Mouse (Mus musculus) thymus, adult 2 months (tissue): Measurements from ENCODE around the gene Rae1. TPM values are rescaled to one million over a fixed set of nuclear protein-coding genes. Genes with fewer than 3 reads are reported as not detected.
A peak's percentile ranks its signal among the peaks of the same experiment; 100 is the strongest.

Experiments used
- DNase-seq: peaks from one replicate; pipeline ENCODE4 v3.0.0; 2021
- H3K27ac ChIP-seq: fragments of 200-500 bp; 2 replicates; pipeline ENCODE4 v1.5.1; 2012; ENCODE audit warnings: low read length, control low read depth; ENCODE audit not compliant: control insufficient read depth, insufficient read depth
- H3K27me3 ChIP-seq: fragments of 200-500 bp; 2 replicates; pipeline ENCODE4 v1.6.1; 2012; ENCODE audit warnings: mild to moderate bottlenecking, low read length, moderate library complexity, mixed read lengths; ENCODE audit not compliant: control insufficient read depth, insufficient read depth
- H3K36me3 ChIP-seq: fragments of 200-500 bp; 2 replicates; pipeline ENCODE4 v1.6.1; 2012; ENCODE audit warnings: mild to moderate bottlenecking, low read length, moderate library complexity; ENCODE audit not compliant: control insufficient read depth, insufficient read depth
- H3K4me1 ChIP-seq: fragments of 200-500 bp; replicated peaks from 2 replicates; pipeline ENCODE4 v1.6.1; 2012; ENCODE audit warnings: low read length; ENCODE audit not compliant: control insufficient read depth, insufficient read depth
- H3K4me3 ChIP-seq: fragments of 200-500 bp; 2 replicates; pipeline ENCODE4 v1.5.1; 2012; ENCODE audit warnings: mild to moderate bottlenecking, low read length, control low read depth, moderate library complexity; ENCODE audit not compliant: control insufficient read depth, insufficient read depth
- CTCF ChIP-seq: fragments of 200-500 bp; IDR thresholded peaks from 2 replicates; pipeline ENCODE4 v1.5.1; 2012; ENCODE audit warnings: mild to moderate bottlenecking, control low read depth, low read length, moderate library complexity, borderline replicate concordance; ENCODE audit not compliant: control insufficient read depth, poor library complexity, insufficient read depth; ENCODE audit errors: extremely low read depth
- POLR2A ChIP-seq: fragments of 200-500 bp; IDR thresholded peaks from 2 replicates; pipeline ENCODE4 v1.6.1; 2012; ENCODE audit warnings: mild to moderate bottlenecking, low read length, control low read depth, moderate library complexity; ENCODE audit not compliant: control insufficient read depth, poor library complexity, insufficient read depth; ENCODE audit errors: extremely low read depth
- WGBS: fragments of 180-500 bp; shearing (Covaris S2); methylation state at CpG from one replicate; pipeline ENCODE4 v1.1.7; 2018; 5-methylcytosine and 5-hydroxymethylcytosine counted together
- polyA plus RNA-seq: library from polyadenylated mRNA; depleted of rRNA; stranded (reverse); fragments of >200 nt; gene quantifications from 2 replicates; pipeline ENCODE4 v1.2.3, GENCODE M21; 2012

Rae1 gene
- polyA plus RNA-seq, 1 experiment = 111 TPM

GRCm38 (mm10) chr2:173019790-173020189, 19.9 kb downstream of the Rae1 start:
- peak overlapping the region; percentile 13; the same call in 1 of the 2 replicates for H3K27ac ChIP-seq
- peak overlapping the region; percentile 38 for H3K4me3 ChIP-seq
- no peak for TF ChIP-seq CTCF
- no peak for TF ChIP-seq POLR2A
- peaks cover 9% of the 10 kb centered on the region; the same call in 1 of the 2 replicates for H3K36me3 ChIP-seq
- H3K27me3 ChIP-seq = no peaks in the 10 kb centered on the region
- WGBS = under 1% methylated on average over 29 of the region's 29 CpGs
- DNase-seq = peak; percentile 97
- H3K4me1 ChIP-seq = peaks cover 49% of the 10 kb centered on the region

GRCm38 (mm10) chr2:173020430-173020829, 20.5 kb downstream of the Rae1 start, which contains the start of gene Rbm38:
Rbm38 (plus strand) TSS chr2:173020498.
- Histone ChIP-seq H3K27ac (peak within 1 kb of the TSS; percentile 13; the same call in 1 of the 2 replicates), H3K4me3 (peak within 1 kb of the TSS; percentile 38), H3K36me3 (peaks cover 14% of the 10 kb centered on the region; the same call in 1 of the 2 replicates), H3K27me3 (no peaks in the 10 kb centered on the region), H3K4me1 (peaks cover 55% of the 10 kb centered on the region)
- WGBS = 72% methylated on average over 11 of the region's 11 CpGs
- no peak for DNase-seq
- no peak for TF ChIP-seq CTCF
- no peak for TF ChIP-seq POLR2A

GRCm38 (mm10) chr2:173021633-173022055, 21.7 kb downstream of the Rae1 start:
- peak overlapping the region; percentile 72 for H3K4me3 ChIP-seq
- TF ChIP-seq CTCF (no peak), POLR2A (peak; percentile 97)
- peaks cover 20% of the 10 kb centered on the region; the same call in 1 of the 2 replicates for H3K36me3 ChIP-seq
- peaks cover 67% of the 10 kb centered on the region for H3K4me1 ChIP-seq
- no peak overlapping the region for H3K27ac ChIP-seq
- WGBS = under 1% methylated on average over 54 of the region's 54 CpGs
- DNase-seq = peak; percentile 96
- no peaks in the 10 kb centered on the region for H3K27me3 ChIP-seq

- peaks cover 22% of the 10 kb centered on the region for H3K36me3 ChIP-seq
- H3K27me3 ChIP-seq = no peaks in the 10 kb centered on the region
- peak overlapping the region; percentile 72 for H3K4me3 ChIP-seq
- peak; percentile 66 for DNase-seq
- TF ChIP-seq POLR2A = no peak
- no peak for TF ChIP-seq CTCF
- peak overlapping the region; percentile 64 for H3K27ac ChIP-seq
- peaks cover 73% of the 10 kb centered on the region for H3K4me1 ChIP-seq
- under 1% methylated on average over 49 of the region's 51 CpGs for WGBS
These were observed 22.3 kb downstream of the Rae1 start for GRCm38 (mm10) chr2:173022056-173022681.

GRCm38 (mm10) chr2:173022813-173023212, 22.9 kb downstream of the Rae1 start:
- 6% methylated on average over 10 of the region's 10 CpGs for WGBS
- peak; percentile 31 for DNase-seq
- peaks cover 78% of the 10 kb centered on the region for H3K4me1 ChIP-seq
- H3K27me3 ChIP-seq = no peaks in the 10 kb centered on the region
- peaks cover 29% of the 10 kb centered on the region for H3K36me3 ChIP-seq
- H3K4me3 ChIP-seq = peak overlapping the region; percentile 72
- H3K27ac ChIP-seq = peak overlapping the region; percentile 64
- TF ChIP-seq CTCF (no peak), POLR2A (no peak)

GRCm38 (mm10) chr2:173023371-173023851, 23.5 kb downstream of the Rae1 start:
- Histone ChIP-seq H3K27me3 (no peaks in the 10 kb centered on the region), H3K4me3 (peak overlapping the region; percentile 72), H3K4me1 (peaks cover 80% of the 10 kb centered on the region), H3K36me3 (peaks cover 35% of the 10 kb centered on the region), H3K27ac (peak overlapping the region; percentile 64; the same call in 1 of the 2 replicates)
- no peak for TF ChIP-seq POLR2A
- no peak for TF ChIP-seq CTCF
- 8% methylated on average over 7 of the region's 7 CpGs for WGBS
- DNase-seq = peak; percentile 59
